Mouse (Mus musculus) hindbrain, embryonic 16.5 days (tissue): Measurements from ENCODE around the gene Lrrc2. TPM values are rescaled to one million over a fixed set of nuclear protein-coding genes. Genes with fewer than 3 reads are reported as not detected.

ENCODE experiments used
- ATAC-seq: fragments of 200-750 bp; cut with Nextera tagmentation; 2 replicates; pipeline ENCODE4 v1.8.0; 2017; ENCODE audit warnings: moderate TSS enrichment, moderate library complexity
- H3K27ac ChIP-seq: fragments of 300-500 bp; sonication (generic); 2 replicates; pipeline ENCODE4 v1.5.1; 2014; ENCODE audit warnings: low read depth, mild to moderate bottlenecking, control low read depth, low read length, moderate library complexity
- H3K27me3 ChIP-seq: fragments of 300-500 bp; sonication (generic); replicated peaks from 2 replicates; pipeline ENCODE4 v1.6.1; 2014; ENCODE audit warnings: low read length; ENCODE audit not compliant: control insufficient read depth, insufficient read depth
- H3K36me3 ChIP-seq: fragments of 300-500 bp; sonication (generic); 2 replicates; pipeline ENCODE4 v1.6.1; 2014; ENCODE audit warnings: mild to moderate bottlenecking, low read length, moderate library complexity, mixed read lengths; ENCODE audit not compliant: control insufficient read depth, insufficient read depth
- H3K4me1 ChIP-seq: fragments of 300-500 bp; sonication (generic); 2 replicates; pipeline ENCODE4 v1.6.1; 2014; ENCODE audit warnings: low read depth, low read length; ENCODE audit not compliant: control insufficient read depth, insufficient read depth
- H3K4me2 ChIP-seq: fragments of 300-500 bp; sonication (generic); 2 replicates; pipeline ENCODE4 v1.6.1; 2014; ENCODE audit warnings: mild to moderate bottlenecking, low read length, control low read depth, moderate library complexity
- H3K4me3 ChIP-seq: fragments of 300-500 bp; sonication (generic); 2 replicates; pipeline ENCODE4 v1.5.1; 2014; ENCODE audit warnings: mild to moderate bottlenecking, low read length, control low read depth, moderate library complexity
- H3K9ac ChIP-seq: fragments of 300-500 bp; sonication (generic); 2 replicates; pipeline ENCODE4 v1.6.1; 2014; ENCODE audit warnings: low read depth, mild to moderate bottlenecking, control low read depth, low read length, moderate library complexity
- H3K9me3 ChIP-seq: fragments of 300-500 bp; sonication (generic); 2 replicates; pipeline ENCODE4 v1.6.1; 2014; ENCODE audit warnings: mild to moderate bottlenecking, low read length, moderate library complexity; ENCODE audit not compliant: control insufficient read depth
- WGBS: fragments of 180-500 bp; shearing (Covaris S2); extraction: QIAGEN DNeasy Blood & Tissue Kit; methylation state at CpG from one replicate; pipeline ENCODE4 v1.1.7; 2014; 5-methylcytosine and 5-hydroxymethylcytosine counted together
- polyA plus RNA-seq: library from polyadenylated mRNA; unstranded; fragments of >200 nt; fragmentation: Nextera tagmentation; extraction: Ambion mirVana; gene quantifications from 2 replicates; pipeline ENCODE4 v1.2.1, GENCODE M21; 2015

Lrrc2 gene
- polyA plus RNA-seq, 1 experiment from 2014 or later: 1.1 TPM

DNA sequence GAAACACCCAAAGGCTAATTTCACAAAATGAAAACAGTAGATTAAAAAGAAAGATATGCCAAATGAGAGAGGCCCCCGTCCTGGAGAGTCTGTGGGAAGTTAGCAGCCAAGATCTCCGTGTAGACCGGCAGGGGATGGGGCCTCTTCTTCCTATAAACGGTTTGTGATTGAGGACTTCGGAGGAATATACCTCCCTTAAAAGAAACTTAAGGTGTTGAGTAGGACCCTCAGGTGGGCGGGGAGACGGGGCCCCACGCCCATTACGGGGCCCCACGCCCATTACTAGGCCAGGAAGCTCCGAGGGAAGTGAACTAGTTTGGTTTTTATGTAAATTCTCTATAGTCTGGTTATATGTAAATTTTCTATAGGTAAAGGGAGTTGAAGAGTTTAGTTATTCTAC, 5.4 kb upstream of the Lrrc2 start, which contains the start of gene Tdgf1:
Gene Tdgf1 (minus strand): TSS at position 233 of the 400 bp plus-strand sequence.
- Histone ChIP-seq H3K4me2 (peak within 1 kb of the TSS; percentile 31; the same call in 1 of the 2 replicates), H3K27ac (no peak within 1 kb of the TSS), H3K27me3 (peaks cover 12% of the 10 kb centered on the region), H3K4me3 (no peak within 1 kb of the TSS), H3K9me3 (no peaks in the 10 kb centered on the region), H3K4me1 (no peaks in the 10 kb centered on the region; the same call in 1 of the 2 replicates), H3K9ac (no peak within 1 kb of the TSS), H3K36me3 (no peaks in the 10 kb centered on the region)
- 20% methylated on average over 11 of the region's 11 CpGs for WGBS
- ATAC-seq: no peak

DNA sequence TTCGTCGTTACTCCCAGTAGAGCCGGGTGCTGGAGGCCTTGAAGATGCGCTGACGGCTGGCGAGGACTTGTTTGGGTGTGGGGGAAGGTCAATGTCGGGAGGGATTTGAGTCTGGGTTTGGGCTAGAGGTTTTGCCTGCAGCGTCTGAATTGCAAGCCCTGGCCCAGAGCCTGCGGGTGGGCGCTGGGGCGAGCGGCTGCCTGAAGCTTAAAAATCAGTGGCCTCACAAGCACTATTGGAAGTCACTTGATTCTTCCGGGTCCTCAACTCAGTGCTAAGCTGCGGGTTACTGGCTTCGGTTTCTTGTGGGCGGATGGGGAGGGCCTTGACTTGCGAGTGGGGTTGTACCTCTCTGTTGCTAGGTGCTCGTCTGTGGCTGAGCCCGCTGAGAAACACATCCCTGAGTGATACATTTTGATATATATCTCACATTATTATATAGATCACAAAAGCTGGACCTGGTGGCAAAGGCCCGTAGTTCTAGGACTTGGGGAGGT, 4.7 kb upstream of the Lrrc2 start:
- Histone ChIP-seq H3K9ac (no peak overlapping the region), H3K4me2 (no peak overlapping the region), H3K4me1 (no peaks in the 10 kb centered on the region; the same call in 1 of the 2 replicates), H3K27me3 (peaks cover 12% of the 10 kb centered on the region), H3K9me3 (no peaks in the 10 kb centered on the region), H3K27ac (no peak overlapping the region), H3K36me3 (no peaks in the 10 kb centered on the region), H3K4me3 (no peak overlapping the region)
- WGBS: 15% methylated on average over 20 of the region's 20 CpGs
- no peak for ATAC-seq

DNA sequence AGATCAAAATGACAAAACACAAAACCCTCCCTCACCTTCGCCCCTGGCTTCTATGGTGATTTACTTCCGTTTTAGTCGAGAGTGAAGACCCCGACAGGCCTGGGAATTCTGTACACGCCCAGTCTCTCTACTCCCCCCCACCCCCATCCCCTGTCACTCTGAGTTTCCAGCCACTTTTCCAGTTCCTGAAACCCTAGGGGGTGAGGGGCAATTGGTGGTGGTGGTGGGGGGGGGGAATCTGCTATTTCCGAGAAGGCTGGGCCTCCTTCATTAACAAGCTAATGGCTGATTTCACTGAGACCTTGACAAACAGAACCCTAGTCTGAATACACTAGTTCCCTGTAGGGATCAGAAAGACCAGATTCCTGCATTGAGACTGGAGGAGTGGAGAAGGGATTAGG, 4.1 kb upstream of the Lrrc2 start:
- Histone ChIP-seq H3K36me3 (no peaks in the 10 kb centered on the region), H3K9me3 (no peaks in the 10 kb centered on the region), H3K9ac (no peak overlapping the region), H3K4me1 (no peaks in the 10 kb centered on the region; the same call in 1 of the 2 replicates), H3K4me2 (no peak overlapping the region), H3K27me3 (peaks cover 12% of the 10 kb centered on the region), H3K4me3 (no peak overlapping the region), H3K27ac (no peak overlapping the region)
- no peak for ATAC-seq
- 14% methylated on average over 6 of the region's 6 CpGs for WGBS

DNA sequence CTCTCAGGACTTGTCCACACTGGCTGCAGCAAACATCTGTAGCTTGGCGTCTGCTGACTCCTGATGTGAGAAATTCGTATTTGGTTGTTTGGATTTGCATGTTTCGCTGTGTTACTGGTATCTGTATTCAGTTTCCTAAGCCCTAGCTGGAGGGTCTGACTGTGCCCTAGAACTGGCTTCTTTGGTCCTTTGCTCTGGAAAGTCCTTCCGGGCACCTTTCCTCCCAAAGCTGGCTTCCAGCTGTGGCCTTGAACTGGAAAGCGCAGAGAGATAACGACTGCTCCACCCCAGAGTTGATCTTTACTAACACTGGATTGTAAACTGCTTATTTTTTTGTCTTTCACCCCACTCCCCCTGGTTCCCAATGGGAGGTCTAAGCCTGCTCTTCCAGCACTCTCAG, 3.4 kb upstream of the Lrrc2 start:
- Histone ChIP-seq H3K36me3 (no peaks in the 10 kb centered on the region), H3K4me2 (no peak overlapping the region), H3K4me3 (no peak overlapping the region), H3K27me3 (peaks cover 12% of the 10 kb centered on the region), H3K4me1 (no peaks in the 10 kb centered on the region; the same call in 1 of the 2 replicates), H3K9me3 (no peaks in the 10 kb centered on the region), H3K27ac (no peak overlapping the region), H3K9ac (no peak overlapping the region)
- ATAC-seq: no peak
- 40% methylated on average over 6 of the region's 6 CpGs for WGBS

DNA sequence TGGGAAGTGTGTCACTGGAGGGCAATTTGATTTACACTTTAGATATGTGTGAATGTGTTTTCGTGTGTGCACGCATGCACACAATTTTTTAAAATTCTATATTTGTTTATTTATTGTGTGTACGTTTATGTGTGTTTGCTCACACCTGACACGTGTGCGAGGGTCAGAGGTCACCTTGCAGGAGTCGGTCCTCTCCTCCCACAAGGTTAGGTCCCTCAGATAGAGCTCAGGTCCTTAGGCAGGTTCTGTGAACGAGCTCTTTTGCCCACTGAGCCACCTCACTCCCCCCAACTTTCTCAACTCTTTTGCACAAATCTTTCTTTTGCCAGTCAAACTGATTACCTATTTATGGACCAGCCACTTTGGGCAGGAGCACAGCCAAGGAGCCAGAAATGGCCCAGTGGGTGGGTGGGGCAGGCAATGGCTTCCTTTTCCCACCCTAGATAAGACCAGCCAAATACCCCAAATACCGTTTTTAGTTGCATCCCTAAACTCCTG, 2.5 kb upstream of the Lrrc2 start:
- H3K36me3 ChIP-seq: no peaks in the 10 kb centered on the region
- no peaks in the 10 kb centered on the region; the same call in 1 of the 2 replicates for H3K4me1 ChIP-seq
- WGBS: 65% methylated on average over 8 of the region's 8 CpGs

DNA sequence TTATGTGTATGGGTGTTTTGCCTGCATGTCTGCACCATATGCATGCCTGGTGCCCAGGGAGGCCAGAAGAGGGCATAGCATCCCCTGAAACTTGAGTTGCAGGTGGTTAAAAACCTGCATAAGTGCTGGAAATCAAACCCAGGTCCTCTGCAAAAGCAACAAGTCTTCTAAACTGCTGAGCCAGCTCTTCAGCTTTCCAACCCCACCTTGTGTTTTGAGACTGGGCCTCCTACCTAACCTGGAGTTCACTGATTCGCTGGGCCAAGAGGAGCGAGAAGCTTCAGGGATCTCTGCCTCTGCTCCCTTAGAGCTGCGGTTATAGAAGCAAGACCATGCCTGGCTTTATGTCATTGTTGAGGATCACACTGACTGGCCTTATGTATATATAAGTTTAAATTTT, 1.2 kb upstream of the Lrrc2 start:
- H3K27ac ChIP-seq: no peak overlapping the region
- no peaks in the 10 kb centered on the region for H3K36me3 ChIP-seq
- no peak overlapping the region for H3K4me3 ChIP-seq
- no peak overlapping the region for H3K9ac ChIP-seq
- no peak overlapping the region for H3K4me2 ChIP-seq
- 0 out of 2 replicates have a peak, but pooled peaks cover 3% of the 10 kb centered on the region for H3K27me3 ChIP-seq
- H3K4me1 ChIP-seq: no peaks in the 10 kb centered on the region
- 99% methylated on average over 3 of the region's 3 CpGs for WGBS
- ATAC-seq: no peak
- H3K9me3 ChIP-seq: no peaks in the 10 kb centered on the region

More for the DNA sequence above, 2.5 kb upstream of the Lrrc2 start:
- Histone ChIP-seq H3K27me3 (peaks cover 12% of the 10 kb centered on the region), H3K4me3 (no peak overlapping the region), H3K27ac (no peak overlapping the region), H3K9ac (no peak overlapping the region), H3K4me2 (no peak overlapping the region), H3K9me3 (no peaks in the 10 kb centered on the region)
- ATAC-seq: no peak

DNA sequence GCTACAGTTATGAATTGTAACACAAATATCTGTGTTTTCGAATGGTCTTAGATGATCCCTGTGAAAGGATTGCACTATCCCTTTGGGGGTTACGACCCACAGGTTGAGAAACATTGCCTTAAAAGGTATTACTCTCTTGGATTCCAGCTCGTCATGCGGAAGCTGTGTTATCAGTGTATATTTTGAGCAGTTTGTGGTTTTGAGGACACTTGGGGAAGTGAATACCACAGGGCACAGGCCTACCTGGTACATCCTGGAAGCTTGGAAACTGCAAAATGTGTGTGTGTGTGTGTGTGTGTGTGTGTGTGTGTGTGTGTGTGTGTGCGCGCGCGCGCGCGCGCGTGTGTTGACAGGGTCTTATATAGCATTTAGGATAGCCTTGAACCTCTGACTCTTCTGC, 521 bp downstream of the Lrrc2 start:
- no peaks in the 10 kb centered on the region for H3K36me3 ChIP-seq
- WGBS: 98% methylated on average over 11 of the region's 13 CpGs
- ATAC-seq: no peak
- no peaks in the 10 kb centered on the region; the same call in 1 of the 2 replicates for H3K27me3 ChIP-seq
- H3K9me3 ChIP-seq: no peaks in the 10 kb centered on the region
- H3K27ac ChIP-seq: no peak overlapping the region
- no peaks in the 10 kb centered on the region for H3K4me1 ChIP-seq
- no peak overlapping the region for H3K9ac ChIP-seq
- no peak overlapping the region for H3K4me2 ChIP-seq
- H3K4me3 ChIP-seq: no peak overlapping the region

DNA sequence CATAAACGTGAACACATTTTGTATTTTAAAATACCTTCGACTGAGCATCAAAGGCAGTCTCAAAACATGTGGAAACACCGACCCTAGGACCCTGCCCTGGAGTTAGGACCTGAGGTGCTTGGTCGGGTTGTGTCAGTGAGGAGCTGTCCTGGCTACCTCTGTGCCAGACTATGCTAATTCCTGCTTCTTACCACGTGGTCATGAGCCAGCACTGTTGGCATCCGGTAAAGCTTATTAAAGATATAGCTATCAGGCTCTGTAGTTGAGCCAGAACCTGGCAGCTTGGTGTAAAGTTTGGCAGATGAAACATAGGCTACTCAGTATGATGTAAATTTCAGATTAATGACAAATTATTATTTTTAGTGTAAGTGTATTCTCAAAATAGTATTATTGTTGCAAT, 1.1 kb downstream of the Lrrc2 start:
- H3K36me3 ChIP-seq: no peaks in the 10 kb centered on the region
- H3K9ac ChIP-seq: no peak overlapping the region
- 60% methylated on average over 6 of the region's 6 CpGs for WGBS
- no peak overlapping the region for H3K4me2 ChIP-seq
- no peaks in the 10 kb centered on the region for H3K9me3 ChIP-seq
- H3K4me3 ChIP-seq: no peak overlapping the region
- no peak overlapping the region for H3K27ac ChIP-seq
- H3K4me1 ChIP-seq: no peaks in the 10 kb centered on the region
- H3K27me3 ChIP-seq: no peaks in the 10 kb centered on the region; the same call in 1 of the 2 replicates
- ATAC-seq: no peak

DNA sequence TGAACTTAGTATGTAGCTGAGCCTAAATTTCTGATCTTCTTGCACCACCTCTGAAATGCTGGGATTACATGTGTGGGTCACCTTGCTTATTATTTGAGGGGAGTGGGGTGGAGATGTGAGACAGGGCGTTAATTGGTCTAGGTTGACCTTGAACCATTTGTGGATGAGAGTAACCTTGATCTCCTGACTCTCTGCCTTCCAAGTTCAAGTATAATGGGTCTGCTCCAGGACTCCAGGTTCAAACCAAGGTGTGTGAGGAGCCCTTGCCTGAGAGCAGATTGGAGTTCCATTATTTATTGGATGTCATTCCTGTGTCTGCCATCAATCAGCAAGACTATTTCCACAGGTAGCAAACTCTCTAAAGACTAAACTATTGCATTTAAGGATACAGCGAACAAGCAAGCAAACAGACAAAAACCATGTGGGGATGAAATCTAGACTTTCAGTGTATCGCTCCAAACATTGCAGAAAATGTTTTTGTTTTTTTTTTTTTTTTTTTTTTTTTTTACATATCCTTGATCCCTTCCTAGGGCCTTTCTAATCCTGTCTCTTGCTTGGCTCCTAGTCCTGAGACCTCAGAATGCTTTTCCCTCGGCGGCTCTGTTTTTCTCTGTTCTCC, 1.7 kb downstream of the Lrrc2 start:
- ATAC-seq: no peak
- no peaks in the 10 kb centered on the region; the same call in 1 of the 2 replicates for H3K27me3 ChIP-seq
- peak overlapping the region; percentile 83 for H3K27ac ChIP-seq
- peak overlapping the region; percentile 61 for H3K4me3 ChIP-seq
- no peaks in the 10 kb centered on the region for H3K36me3 ChIP-seq
- H3K9ac ChIP-seq: peak overlapping the region; percentile 66
- H3K9me3 ChIP-seq: no peaks in the 10 kb centered on the region
- peak overlapping the region; percentile 65 for H3K4me2 ChIP-seq
- 42% methylated on average over 5 of the region's 5 CpGs for WGBS
- no peaks in the 10 kb centered on the region for H3K4me1 ChIP-seq
